Mouse (Mus musculus): ENCODE results near the gene Gm20388. TPM values are rescaled to one million over a fixed set of nuclear protein-coding genes. Genes with fewer than 3 reads are reported as not detected.
A peak's percentile ranks its signal among the peaks of the same experiment; 100 is the strongest.

The Gm20388 gene
- polyA plus RNA-seq, 1 experiment: 49.7 TPM

DNA sequence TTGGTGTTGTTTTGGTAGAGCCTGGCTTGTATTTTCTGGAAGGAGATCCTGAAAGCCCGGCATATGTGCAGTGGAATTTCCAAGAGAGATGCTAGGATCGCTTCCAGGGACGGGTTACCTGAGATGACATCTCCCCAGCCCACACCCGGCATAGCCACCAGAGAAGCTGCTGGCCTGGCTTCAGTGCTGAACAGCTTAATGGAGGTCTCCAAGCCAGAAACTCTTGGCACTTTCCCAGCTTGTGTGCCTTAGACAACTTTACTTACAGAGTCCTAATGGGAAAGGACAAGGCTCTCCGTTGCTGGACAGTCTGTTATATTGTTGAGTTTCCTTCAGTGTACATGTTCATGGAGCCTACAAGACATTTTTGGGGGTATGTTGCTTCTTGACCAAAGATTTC is 3803.8 kb downstream of the Gm20388 start:
- no peak for DNase-seq
- Histone ChIP-seq H3K27ac (ENCODE audit: insufficient read depth, low read depth, low read length) (no peak overlapping the region), H3K27me3 (replicated peaks; ENCODE audit: control insufficient read depth, insufficient read depth, low read length) (no peaks in the 10 kb centered on the region), H3K36me3 (ENCODE audit: control insufficient read depth, insufficient read depth, low read length) (no peaks in the 10 kb centered on the region), H3K4me3 (ENCODE audit: insufficient read depth, low read depth, low read length) (no peak overlapping the region), H3K4me1 (ENCODE audit: control insufficient read depth, insufficient read depth, low read length) (0 out of 2 replicates have a peak, but pooled peaks cover 3% of the 10 kb centered on the region)
- no peak for TF ChIP-seq POLR2A (IDR thresholded peaks at IDR 0.05; ENCODE audit: low read depth, low read length)
- no peak for TF ChIP-seq CTCF (conservative IDR thresholded peaks at IDR 0.05; ENCODE audit: insufficient read depth, insufficient read length, low read depth, low read length)
- 94% methylated on average over 5 of the region's 5 CpGs for WGBS

DNA sequence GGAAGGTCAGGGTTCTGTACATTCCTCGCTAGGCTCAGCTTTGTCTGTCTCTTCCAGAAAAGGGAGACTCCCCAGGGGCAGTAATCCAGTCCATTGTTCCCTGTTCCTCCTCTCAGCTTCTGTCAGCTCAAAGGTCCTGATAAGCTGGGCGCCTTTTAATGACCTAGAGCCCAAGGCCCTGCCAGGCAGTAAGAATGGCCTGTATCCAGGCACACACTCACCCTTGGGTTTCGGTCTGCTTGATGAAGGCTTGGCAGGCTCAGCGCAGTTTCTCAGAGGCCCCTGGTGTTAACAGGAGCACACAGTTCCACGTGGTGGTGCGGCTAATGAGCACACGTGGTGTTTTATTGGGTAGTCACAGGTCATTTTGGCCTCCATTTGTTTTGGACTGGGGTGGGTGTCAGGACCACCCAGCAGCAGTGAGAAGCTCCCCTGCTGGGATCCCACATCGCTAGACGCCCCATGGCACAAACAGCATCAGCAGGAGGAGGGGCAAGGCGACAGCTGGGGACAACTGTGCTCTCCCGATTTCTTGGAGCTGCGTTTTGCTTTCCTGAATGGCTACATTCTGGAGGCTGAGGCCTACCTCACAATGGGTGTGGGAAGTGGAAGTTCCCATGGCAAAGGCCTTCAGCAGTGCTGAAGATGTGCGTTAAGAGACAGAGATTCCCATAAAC is 3805.4 kb downstream of the Gm20388 start:
- Histone ChIP-seq H3K36me3 (ENCODE audit: control insufficient read depth, insufficient read depth, low read length) (no peaks in the 10 kb centered on the region), H3K27me3 (replicated peaks; ENCODE audit: control insufficient read depth, insufficient read depth, low read length) (no peaks in the 10 kb centered on the region), H3K4me1 (ENCODE audit: control insufficient read depth, insufficient read depth, low read length) (0 out of 2 replicates have a peak, but pooled peaks cover 3% of the 10 kb centered on the region), H3K27ac (ENCODE audit: insufficient read depth, low read depth, low read length) (no peak overlapping the region), H3K4me3 (ENCODE audit: insufficient read depth, low read depth, low read length) (no peak overlapping the region)
- whole genome bisulfite sequencing: 77% methylated on average over 13 of the region's 13 CpGs
- no peak for DNase-seq
- TF ChIP-seq POLR2A (IDR thresholded peaks at IDR 0.05; ENCODE audit: low read depth, low read length): no peak
- TF ChIP-seq CTCF (conservative IDR thresholded peaks at IDR 0.05; ENCODE audit: insufficient read depth, insufficient read length, low read depth, low read length): no peak

DNA sequence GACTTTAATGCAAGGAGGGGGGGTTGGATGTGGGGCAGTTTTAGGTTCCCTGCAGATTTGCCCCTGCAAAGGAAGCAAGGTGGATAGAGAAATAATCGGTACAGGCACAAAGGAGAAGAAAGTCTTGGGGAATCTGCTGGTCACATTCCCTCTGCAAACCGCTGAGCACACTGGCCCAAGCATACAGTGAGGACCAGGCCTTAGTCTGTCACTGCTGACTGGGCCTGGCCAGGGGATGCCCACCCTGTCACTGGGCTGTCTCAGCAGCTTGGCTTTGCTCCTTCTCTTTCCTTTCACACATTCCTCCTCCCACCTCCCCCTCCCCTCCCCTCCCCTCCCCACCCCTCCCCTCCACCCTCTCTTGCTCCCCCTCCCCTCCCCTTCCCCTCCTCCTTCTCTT is 3806.5 kb downstream of the Gm20388 start:
- H3K4me1 ChIP-seq (ENCODE audit: control insufficient read depth, insufficient read depth, low read length): 0 out of 2 replicates have a peak, but pooled peaks cover 3% of the 10 kb centered on the region
- WGBS: 75% methylated on average over 2 of the region's 2 CpGs
- H3K36me3 ChIP-seq (ENCODE audit: control insufficient read depth, insufficient read depth, low read length): no peaks in the 10 kb centered on the region
- H3K27ac ChIP-seq (ENCODE audit: insufficient read depth, low read depth, low read length): no peak overlapping the region
- TF ChIP-seq POLR2A (IDR thresholded peaks at IDR 0.05; ENCODE audit: low read depth, low read length) (no peak), CTCF (conservative IDR thresholded peaks at IDR 0.05; ENCODE audit: insufficient read depth, insufficient read length, low read depth, low read length) (no peak)
- no peak overlapping the region for H3K4me3 ChIP-seq (ENCODE audit: insufficient read depth, low read depth, low read length)
- DNase-seq: no peak
- H3K27me3 ChIP-seq (replicated peaks; ENCODE audit: control insufficient read depth, insufficient read depth, low read length): no peaks in the 10 kb centered on the region

DNA sequence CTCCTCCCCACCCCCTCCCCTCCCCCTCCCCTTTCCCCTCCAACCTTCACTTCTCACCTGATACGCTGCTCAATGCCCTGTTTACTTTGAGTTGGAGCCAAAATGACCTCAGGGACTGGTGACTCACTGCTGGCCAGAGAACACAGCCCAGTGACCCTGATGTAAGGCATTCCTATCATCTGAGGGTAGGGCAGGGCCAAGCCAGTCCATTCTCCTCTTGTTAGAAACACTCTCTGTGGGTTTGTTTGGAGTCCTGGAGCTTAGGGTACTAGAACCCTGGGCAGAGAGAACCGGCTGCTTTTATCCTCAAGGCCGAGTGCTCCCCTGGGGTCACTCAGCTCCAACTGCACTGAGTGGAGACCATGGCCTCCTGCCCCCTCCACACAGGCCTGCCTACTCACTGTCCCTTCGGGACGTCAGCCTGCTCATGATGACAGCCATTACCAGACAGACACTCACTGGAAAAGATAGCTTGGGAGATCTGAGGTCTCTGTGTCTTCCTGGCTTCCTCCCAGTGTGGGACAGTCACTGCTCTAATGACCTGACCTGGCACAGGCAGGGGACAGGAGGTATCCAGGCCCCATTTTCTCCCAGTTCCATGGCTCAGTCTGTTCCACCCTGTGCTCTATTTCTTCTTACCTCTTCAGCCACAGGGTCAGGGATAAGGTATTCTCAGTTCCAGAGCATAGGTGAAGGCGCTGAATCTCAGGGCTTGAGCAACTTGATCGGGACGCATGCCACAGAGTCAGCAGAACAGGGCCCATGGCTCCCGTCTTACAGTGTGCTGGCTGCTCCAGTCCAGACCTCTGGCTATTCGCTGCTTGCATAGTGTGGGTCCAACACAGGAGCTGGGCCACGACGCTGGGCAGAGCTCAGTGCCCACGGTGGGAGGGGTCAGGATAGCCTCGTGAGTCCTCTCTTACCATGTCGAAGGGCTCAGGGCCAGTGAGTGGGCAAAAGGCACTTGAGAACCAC is 3807.2 kb downstream of the Gm20388 start:
- Histone ChIP-seq H3K27ac (ENCODE audit: insufficient read depth, low read depth, low read length) (no peak overlapping the region), H3K36me3 (ENCODE audit: control insufficient read depth, insufficient read depth, low read length) (no peaks in the 10 kb centered on the region), H3K4me3 (ENCODE audit: insufficient read depth, low read depth, low read length) (no peak overlapping the region), H3K4me1 (ENCODE audit: control insufficient read depth, insufficient read depth, low read length) (0 out of 2 replicates have a peak, but pooled peaks cover 3% of the 10 kb centered on the region), H3K27me3 (replicated peaks; ENCODE audit: control insufficient read depth, insufficient read depth, low read length) (no peaks in the 10 kb centered on the region)
- 68% methylated on average over 15 of the region's 15 CpGs for WGBS
- TF ChIP-seq POLR2A (IDR thresholded peaks at IDR 0.05; ENCODE audit: low read depth, low read length): no peak
- no peak for TF ChIP-seq CTCF (conservative IDR thresholded peaks at IDR 0.05; ENCODE audit: insufficient read depth, insufficient read length, low read depth, low read length)
- DNase-seq: peak; percentile 71

DNA sequence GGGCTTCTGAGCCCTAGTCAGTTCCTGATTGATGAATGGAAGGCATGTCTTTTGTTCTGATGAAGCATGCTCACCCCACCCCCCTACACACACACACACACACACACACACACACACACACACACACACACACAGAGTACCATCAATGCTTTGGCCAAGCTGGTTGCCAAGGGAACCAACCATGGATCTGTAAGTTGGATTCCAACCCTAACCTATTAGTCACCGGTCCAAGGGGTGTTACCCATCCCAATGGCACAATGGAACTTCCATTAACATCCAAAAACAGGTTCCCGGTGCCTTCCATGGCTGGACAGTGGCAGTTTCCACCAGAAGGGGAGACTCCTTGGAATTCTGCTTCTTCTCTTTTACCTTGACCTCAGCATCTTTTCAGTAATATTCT is 3808.1 kb downstream of the Gm20388 start:
- H3K36me3 ChIP-seq (ENCODE audit: control insufficient read depth, insufficient read depth, low read length): no peaks in the 10 kb centered on the region
- H3K4me1 ChIP-seq (ENCODE audit: control insufficient read depth, insufficient read depth, low read length): 0 out of 2 replicates have a peak, but pooled peaks cover 3% of the 10 kb centered on the region
- H3K27ac ChIP-seq (ENCODE audit: insufficient read depth, low read depth, low read length): no peak overlapping the region
- WGBS: 97% methylated on average over 2 of the region's 2 CpGs
- H3K27me3 ChIP-seq (replicated peaks; ENCODE audit: control insufficient read depth, insufficient read depth, low read length): no peaks in the 10 kb centered on the region
- H3K4me3 ChIP-seq (ENCODE audit: insufficient read depth, low read depth, low read length): no peak overlapping the region
- no peak for DNase-seq
- no peak for TF ChIP-seq CTCF (conservative IDR thresholded peaks at IDR 0.05; ENCODE audit: insufficient read depth, insufficient read length, low read depth, low read length)
- TF ChIP-seq POLR2A (IDR thresholded peaks at IDR 0.05; ENCODE audit: low read depth, low read length): no peak

DNA sequence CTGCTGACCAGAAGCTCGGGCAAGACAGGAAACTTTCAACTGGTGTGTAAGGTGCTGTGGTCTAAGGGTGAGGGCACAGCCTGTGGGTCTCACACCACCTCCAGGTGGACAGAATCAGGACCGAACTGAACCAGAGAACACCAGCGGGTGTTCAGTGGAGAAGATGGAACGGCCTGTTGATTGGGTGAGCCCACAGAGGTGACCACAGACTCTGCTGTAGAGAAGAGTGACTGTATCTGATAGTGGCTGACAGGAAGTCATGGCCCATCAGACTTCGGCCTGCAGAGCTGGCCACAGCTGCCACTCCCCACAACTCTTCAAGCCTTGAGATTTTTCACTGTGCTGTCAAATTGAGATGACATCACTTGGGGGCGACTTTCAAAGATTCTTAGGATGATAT is 3808.6 kb downstream of the Gm20388 start:
- Histone ChIP-seq H3K27me3 (replicated peaks; ENCODE audit: control insufficient read depth, insufficient read depth, low read length) (no peaks in the 10 kb centered on the region), H3K4me3 (ENCODE audit: insufficient read depth, low read depth, low read length) (no peak overlapping the region), H3K36me3 (ENCODE audit: control insufficient read depth, insufficient read depth, low read length) (no peaks in the 10 kb centered on the region), H3K4me1 (ENCODE audit: control insufficient read depth, insufficient read depth, low read length) (0 out of 2 replicates have a peak, but pooled peaks cover 3% of the 10 kb centered on the region), H3K27ac (ENCODE audit: insufficient read depth, low read depth, low read length) (no peak overlapping the region)
- 85% methylated on average over 6 of the region's 6 CpGs for WGBS
- no peak for DNase-seq
- no peak for TF ChIP-seq CTCF (conservative IDR thresholded peaks at IDR 0.05; ENCODE audit: insufficient read depth, insufficient read length, low read depth, low read length)

DNA sequence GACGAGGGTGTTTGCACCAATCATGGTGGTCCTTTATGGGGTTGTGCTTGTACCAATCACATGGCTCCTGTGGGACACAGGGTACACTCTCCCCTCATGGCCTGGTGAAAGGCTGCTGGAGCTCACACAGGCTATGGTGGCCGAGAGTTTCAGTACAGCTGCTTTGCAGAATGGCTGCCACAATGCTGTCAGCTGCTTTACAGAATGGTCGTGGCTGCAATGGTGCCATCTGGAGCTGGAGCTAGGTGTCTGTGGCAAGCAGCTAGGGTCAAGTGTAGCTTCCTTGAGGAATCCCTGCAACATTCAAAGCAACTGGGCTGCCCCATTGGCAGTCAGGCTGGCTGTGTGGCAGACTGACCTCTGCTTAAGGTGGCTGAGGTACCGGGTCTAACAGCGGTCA is 3809.2 kb downstream of the Gm20388 start:
- TF ChIP-seq CTCF (conservative IDR thresholded peaks at IDR 0.05; ENCODE audit: insufficient read depth, insufficient read length, low read depth, low read length) (no peak), POLR2A (IDR thresholded peaks at IDR 0.05; ENCODE audit: low read depth, low read length) (no peak)
- H3K27ac ChIP-seq (ENCODE audit: insufficient read depth, low read depth, low read length): no peak overlapping the region
- 76% methylated on average over 5 of the region's 5 CpGs for WGBS
- H3K36me3 ChIP-seq (ENCODE audit: control insufficient read depth, insufficient read depth, low read length): no peaks in the 10 kb centered on the region
- H3K27me3 ChIP-seq (replicated peaks; ENCODE audit: control insufficient read depth, insufficient read depth, low read length): no peaks in the 10 kb centered on the region
- no peak overlapping the region for H3K4me3 ChIP-seq (ENCODE audit: insufficient read depth, low read depth, low read length)
- 0 out of 2 replicates have a peak, but pooled peaks cover 3% of the 10 kb centered on the region for H3K4me1 ChIP-seq (ENCODE audit: control insufficient read depth, insufficient read depth, low read length)
- DNase-seq: no peak

Measured in kidney, adult 2 months (tissue).